Mouse (Mus musculus): Measurements from ENCODE around the gene Mrpl37. TPM values are rescaled to one million over a fixed set of nuclear protein-coding genes. Genes with fewer than 3 reads are reported as not detected.

The Mrpl37 gene
- polyA plus RNA-seq, 1 experiment from 2014 or later, result 79.9 TPM

GRCm38 (mm10) chr4:107013119-107013816, 53.4 kb downstream of the Mrpl37 start:
- no peak for ATAC-seq
- H3K4me1 ChIP-seq, result peaks cover 56% of the 10 kb centered on the region
- H3K9me3 ChIP-seq (replicated peaks), result no peaks in the 10 kb centered on the region

GRCm38 (mm10) chr4:107012574-107012973, 54.1 kb downstream of the Mrpl37 start:
- H3K27me3 ChIP-seq (replicated peaks), result no peaks in the 10 kb centered on the region
- no peak for ATAC-seq
- H3K27ac ChIP-seq, result no peak overlapping the region
- peaks cover 64% of the 10 kb centered on the region for H3K36me3 ChIP-seq
- H3K4me1 ChIP-seq, result peaks cover 61% of the 10 kb centered on the region
- H3K4me2 ChIP-seq, result no peak overlapping the region
- H3K9ac ChIP-seq, result no peak overlapping the region
- H3K9me3 ChIP-seq (replicated peaks), result no peaks in the 10 kb centered on the region
- no peak overlapping the region for H3K4me3 ChIP-seq
- WGBS (ENCODE audit: insufficient replicate concordance), result 83% methylated on average over 3 of the region's 3 CpGs

More at GRCm38 (mm10) chr4:107013119-107013816, 53.4 kb downstream of the Mrpl37 start:
- Histone ChIP-seq H3K4me2 (no peak overlapping the region), H3K4me3 (no peak overlapping the region), H3K36me3 (peaks cover 70% of the 10 kb centered on the region), H3K27me3 (replicated peaks) (no peaks in the 10 kb centered on the region), H3K9ac (no peak overlapping the region), H3K27ac (no peak overlapping the region)
- 86% methylated on average over 6 of the region's 6 CpGs for WGBS (ENCODE audit: insufficient replicate concordance)

- Histone ChIP-seq H3K4me1 (peaks cover 66% of the 10 kb centered on the region), H3K9me3 (replicated peaks) (no peaks in the 10 kb centered on the region), H3K27me3 (replicated peaks) (no peaks in the 10 kb centered on the region), H3K4me3 (no peak overlapping the region), H3K9ac (no peak overlapping the region), H3K27ac (no peak overlapping the region), H3K36me3 (peaks cover 64% of the 10 kb centered on the region), H3K4me2 (no peak overlapping the region)
- 73% methylated on average over 13 of the region's 13 CpGs for WGBS (ENCODE audit: insufficient replicate concordance)
- no peak for ATAC-seq
Observed at GRCm38 (mm10) chr4:107012005-107012478, 54.6 kb downstream of the Mrpl37 start.

GRCm38 (mm10) chr4:107011325-107012004, 55.2 kb downstream of the Mrpl37 start:
- H3K4me2 ChIP-seq, result no peak overlapping the region
- peaks cover 63% of the 10 kb centered on the region for H3K36me3 ChIP-seq
- no peak overlapping the region for H3K27ac ChIP-seq
- no peaks in the 10 kb centered on the region for H3K9me3 ChIP-seq (replicated peaks)
- no peak for ATAC-seq
- H3K9ac ChIP-seq, result no peak overlapping the region
- no peaks in the 10 kb centered on the region for H3K27me3 ChIP-seq (replicated peaks)
- H3K4me1 ChIP-seq, result peaks cover 67% of the 10 kb centered on the region
- 69% methylated on average over 8 of the region's 8 CpGs for WGBS (ENCODE audit: insufficient replicate concordance)
- no peak overlapping the region for H3K4me3 ChIP-seq

- no peaks in the 10 kb centered on the region for H3K9me3 ChIP-seq (replicated peaks)
- no peak for ATAC-seq
- no peak overlapping the region for H3K4me3 ChIP-seq
- H3K27ac ChIP-seq, result peak overlapping the region; percentile 83; the same call in 1 of the 2 replicates
- H3K4me2 ChIP-seq, result no peak overlapping the region
- 0 out of 2 replicates have a peak overlapping the region, but pooled peaks have one; percentile 5 for H3K9ac ChIP-seq
- peaks cover 48% of the 10 kb centered on the region for H3K36me3 ChIP-seq
- 93% methylated on average over 7 of the region's 7 CpGs for WGBS (ENCODE audit: insufficient replicate concordance)
- no peaks in the 10 kb centered on the region for H3K27me3 ChIP-seq (replicated peaks)
- peaks cover 76% of the 10 kb centered on the region for H3K4me1 ChIP-seq
Observed at GRCm38 (mm10) chr4:107009548-107009947, 57.1 kb downstream of the Mrpl37 start.

- Histone ChIP-seq H3K4me3 (peak overlapping the region; percentile 12), H3K9ac (peak overlapping the region; percentile 53), H3K36me3 (peaks cover 44% of the 10 kb centered on the region), H3K27ac (peak overlapping the region; percentile 83), H3K4me1 (peaks cover 80% of the 10 kb centered on the region), H3K9me3 (replicated peaks) (no peaks in the 10 kb centered on the region), H3K27me3 (replicated peaks) (no peaks in the 10 kb centered on the region), H3K4me2 (peak overlapping the region; percentile 64)
- peak; percentile 85 for ATAC-seq
- 47% methylated on average over 2 of the region's 2 CpGs for WGBS (ENCODE audit: insufficient replicate concordance)
Observed at GRCm38 (mm10) chr4:107008161-107008560, 58.5 kb downstream of the Mrpl37 start.

- Histone ChIP-seq H3K4me2 (peak overlapping the region; percentile 64), H3K9ac (no peak overlapping the region), H3K9me3 (replicated peaks) (no peaks in the 10 kb centered on the region), H3K27ac (peak overlapping the region; percentile 83), H3K36me3 (peaks cover 37% of the 10 kb centered on the region), H3K4me1 (peaks cover 88% of the 10 kb centered on the region), H3K4me3 (no peak overlapping the region), H3K27me3 (replicated peaks) (no peaks in the 10 kb centered on the region)
- WGBS (ENCODE audit: insufficient replicate concordance), result 47% methylated on average over 7 of the region's 8 CpGs
- ATAC-seq, result peak; percentile 33; the same call in 1 of the 2 replicates
Observed at GRCm38 (mm10) chr4:107007359-107007758, 59.3 kb downstream of the Mrpl37 start.

- Histone ChIP-seq H3K4me3 (no peak overlapping the region), H3K9ac (no peak overlapping the region), H3K9me3 (replicated peaks) (no peaks in the 10 kb centered on the region), H3K27ac (peak overlapping the region; percentile 83), H3K36me3 (peaks cover 32% of the 10 kb centered on the region), H3K4me1 (peaks cover 94% of the 10 kb centered on the region), H3K27me3 (replicated peaks) (no peaks in the 10 kb centered on the region), H3K4me2 (peak overlapping the region; percentile 64)
- peak; percentile 63; the same call in 1 of the 2 replicates for ATAC-seq
- 53% methylated on average over 6 of the region's 6 CpGs for WGBS (ENCODE audit: insufficient replicate concordance)
Observed at GRCm38 (mm10) chr4:107006807-107007206, 59.9 kb downstream of the Mrpl37 start.

GRCm38 (mm10) chr4:107006229-107006628, 60.4 kb downstream of the Mrpl37 start:
- Histone ChIP-seq H3K4me1 (peaks cover 94% of the 10 kb centered on the region), H3K27me3 (replicated peaks) (no peaks in the 10 kb centered on the region), H3K27ac (peak overlapping the region; percentile 83), H3K4me3 (no peak overlapping the region), H3K4me2 (peak overlapping the region; percentile 64; the same call in 1 of the 2 replicates), H3K36me3 (peaks cover 27% of the 10 kb centered on the region), H3K9me3 (replicated peaks) (no peaks in the 10 kb centered on the region), H3K9ac (peak overlapping the region; percentile 19; the same call in 1 of the 2 replicates)
- no peak for ATAC-seq
- 56% methylated on average over 4 of the region's 4 CpGs for WGBS (ENCODE audit: insufficient replicate concordance)

Other genes with a start within 250 kb of the Mrpl37 start
- gene Ssbp3, start 156.2 kb downstream of the Mrpl37 start, polyA plus RNA-seq (2016; fragmentation: Nextera tagmentation; extraction: Ambion mirVana), result 98.6 and 118 TPM in 2 replicates
- 3.9 and 4.1 TPM in 2 replicates for gene Cyb5rl, start 120 bp upstream of the Mrpl37 start, polyA plus RNA-seq (2016; fragmentation: Nextera tagmentation; extraction: Ambion mirVana)
- gene Cdcp2, start 30.0 kb upstream of the Mrpl37 start, polyA plus RNA-seq (2016; fragmentation: Nextera tagmentation; extraction: Ambion mirVana), result not detected in 2 replicates
- 159 and 165 TPM in 2 replicates for gene Tmem59, start 111.5 kb upstream of the Mrpl37 start, polyA plus RNA-seq (2016; fragmentation: Nextera tagmentation; extraction: Ambion mirVana)
- gene Tceanc2, start 112.2 kb upstream of the Mrpl37 start, polyA plus RNA-seq (2016; fragmentation: Nextera tagmentation; extraction: Ambion mirVana), result 11.8 and 13.8 TPM in 2 replicates
- gene Ldlrad1, start 142.3 kb upstream of the Mrpl37 start, polyA plus RNA-seq (2016; fragmentation: Nextera tagmentation; extraction: Ambion mirVana), result not detected in 2 replicates
- gene Lrrc42, start 186.7 kb upstream of the Mrpl37 start, polyA plus RNA-seq (2016; fragmentation: Nextera tagmentation; extraction: Ambion mirVana), result 19.7 and 21.7 TPM in 2 replicates
- 9.2 and 10.4 TPM in 2 replicates for gene Hspb11, start 186.7 kb upstream of the Mrpl37 start, polyA plus RNA-seq (2016; fragmentation: Nextera tagmentation; extraction: Ambion mirVana)
- gene Dio1, start 240.3 kb upstream of the Mrpl37 start, polyA plus RNA-seq (2016; fragmentation: Nextera tagmentation; extraction: Ambion mirVana), result not detected in 2 replicates
- 28.4 and 30.0 TPM in 2 replicates for gene Yipf1, start 247.5 kb upstream of the Mrpl37 start, polyA plus RNA-seq (2016; fragmentation: Nextera tagmentation; extraction: Ambion mirVana)

All from liver, embryonic 12.5 days (tissue).